Mouse (Mus musculus) lung, postnatal 0 days (tissue): Measurements from ENCODE around the gene Sez6l. TPM values are rescaled to one million over a fixed set of nuclear protein-coding genes. Genes with fewer than 3 reads are reported as not detected.

Experiments
- ATAC-seq: fragments of 200-750 bp; cut with Nextera tagmentation; 2 replicates; pipeline ENCODE4 v1.8.0; 2017; ENCODE audit warnings: moderate library complexity
- DNase-seq: peaks from one replicate; pipeline ENCODE4 v3.0.0-alpha.2; 2016; ENCODE audit warnings: low spot score
- H3K27ac ChIP-seq: fragments of 300-500 bp; sonication (generic); 2 replicates; pipeline ENCODE4 v1.5.1; 2014; ENCODE audit warnings: antibody characterized with exemption, mild to moderate bottlenecking, low read length, mixed read lengths
- H3K27me3 ChIP-seq: fragments of 300-500 bp; sonication (generic); replicated peaks from 2 replicates; pipeline ENCODE4 v1.6.1; 2014; ENCODE audit warnings: low read length, mixed read lengths; ENCODE audit not compliant: insufficient read depth
- H3K36me3 ChIP-seq: fragments of 300-500 bp; sonication (generic); 2 replicates; pipeline ENCODE4 v1.6.1; 2014; ENCODE audit warnings: low read length, mixed read lengths; ENCODE audit not compliant: insufficient read depth
- H3K4me1 ChIP-seq: fragments of 300-500 bp; sonication (generic); 2 replicates; pipeline ENCODE4 v1.6.1; 2014; ENCODE audit warnings: antibody characterized with exemption, low read depth, low read length, mixed read lengths; ENCODE audit not compliant: insufficient read depth
- H3K4me2 ChIP-seq: fragments of 300-500 bp; sonication (generic); replicated peaks from 2 replicates; pipeline ENCODE4 v1.6.1; 2014; ENCODE audit warnings: low read depth, mild to moderate bottlenecking, low read length, moderate library complexity, mixed read lengths
- H3K4me3 ChIP-seq: fragments of 300-500 bp; sonication (generic); 2 replicates; pipeline ENCODE4 v1.5.1; 2014; ENCODE audit warnings: low read depth, low read length
- H3K9ac ChIP-seq: fragments of 300-500 bp; sonication (generic); replicated peaks from 2 replicates; pipeline ENCODE4 v1.6.1; 2014; ENCODE audit warnings: low read depth, mild to moderate bottlenecking
- H3K9me3 ChIP-seq: fragments of 300-500 bp; sonication (generic); 2 replicates; pipeline ENCODE4 v1.6.1; 2016; ENCODE audit warnings: low read length, mixed read lengths
- CTCF ChIP-seq: IDR thresholded peaks from 2 replicates; pipeline ENCODE4 v1.5.1; 2016; ENCODE audit warnings: antibody characterized with exemption, mild to moderate bottlenecking
- EP300 ChIP-seq: IDR thresholded peaks from 2 replicates; pipeline ENCODE4 v1.6.1; 2016; ENCODE audit warnings: antibody characterized with exemption, mild to moderate bottlenecking, control low read depth
- WGBS: fragments of 180-500 bp; shearing (Covaris S2); extraction: QIAGEN DNeasy Blood & Tissue Kit; methylation state at CpG from one replicate; pipeline ENCODE4 v1.1.7; 2014; 5-methylcytosine and 5-hydroxymethylcytosine counted together
- polyA plus RNA-seq: library from polyadenylated mRNA; unstranded; fragments of >200 nt; fragmentation: Nextera tagmentation; extraction: Ambion mirVana; gene quantifications from 2 replicates; pipeline ENCODE4 v1.2.1, GENCODE M21; 2015

Sez6l gene
- polyA plus RNA-seq, 1 experiment from 2014 or later, result 0.11 TPM

- DNase-seq, result no peak
- WGBS, result 70% methylated on average over 16 of the region's 16 CpGs
- no peak for TF ChIP-seq CTCF
- no peak for TF ChIP-seq EP300
- Histone ChIP-seq H3K4me2 (no peak overlapping the region), H3K27me3 (no peaks in the 10 kb centered on the region), H3K36me3 (no peaks in the 10 kb centered on the region), H3K9ac (no peak overlapping the region), H3K9me3 (no peaks in the 10 kb centered on the region), H3K27ac (no peak overlapping the region), H3K4me3 (no peak overlapping the region), H3K4me1 (no peaks in the 10 kb centered on the region)
- ATAC-seq, result no peak
Measured at GRCm38 (mm10) chr5:112560139-112560538, 16.8 kb downstream of the Sez6l start.

- WGBS, result 70% methylated on average over 4 of the region's 4 CpGs
- no peak for TF ChIP-seq CTCF
- no peak for TF ChIP-seq EP300
Measured at GRCm38 (mm10) chr5:112557396-112557795, 19.6 kb downstream of the Sez6l start.

GRCm38 (mm10) chr5:112556640-112557039 lies 20.3 kb downstream of the Sez6l start:
- no peaks in the 10 kb centered on the region for H3K4me1 ChIP-seq
- ATAC-seq (no peak), DNase-seq (no peak)
- WGBS, result 67% methylated on average over 3 of the region's 3 CpGs
- no peaks in the 10 kb centered on the region for H3K9me3 ChIP-seq
- TF ChIP-seq CTCF (no peak), EP300 (no peak)
- H3K27ac ChIP-seq, result no peak overlapping the region
- no peak overlapping the region for H3K9ac ChIP-seq
- H3K27me3 ChIP-seq, result no peaks in the 10 kb centered on the region
- H3K4me3 ChIP-seq, result no peak overlapping the region
- H3K4me2 ChIP-seq, result no peak overlapping the region
- no peaks in the 10 kb centered on the region for H3K36me3 ChIP-seq

More at GRCm38 (mm10) chr5:112557396-112557795, 19.6 kb downstream of the Sez6l start:
- H3K4me2 ChIP-seq, result no peak overlapping the region
- H3K4me1 ChIP-seq, result no peaks in the 10 kb centered on the region
- ATAC-seq (no peak), DNase-seq (no peak)
- no peak overlapping the region for H3K27ac ChIP-seq
- H3K9ac ChIP-seq, result no peak overlapping the region
- H3K36me3 ChIP-seq, result no peaks in the 10 kb centered on the region
- H3K27me3 ChIP-seq, result no peaks in the 10 kb centered on the region
- no peaks in the 10 kb centered on the region for H3K9me3 ChIP-seq
- H3K4me3 ChIP-seq, result no peak overlapping the region

GRCm38 (mm10) chr5:112554508-112554907 lies 22.5 kb downstream of the Sez6l start:
- H3K9me3 ChIP-seq, result no peaks in the 10 kb centered on the region
- no peaks in the 10 kb centered on the region for H3K27me3 ChIP-seq
- WGBS, result 66% methylated on average over 10 of the region's 10 CpGs
- H3K4me1 ChIP-seq, result no peaks in the 10 kb centered on the region
- H3K27ac ChIP-seq, result no peak overlapping the region
- no peak for DNase-seq
- H3K9ac ChIP-seq, result no peak overlapping the region
- no peak overlapping the region for H3K4me3 ChIP-seq
- no peak overlapping the region for H3K4me2 ChIP-seq
- no peaks in the 10 kb centered on the region for H3K36me3 ChIP-seq
- TF ChIP-seq CTCF, result no peak
- TF ChIP-seq EP300, result no peak
- no peak for ATAC-seq

- no peak for DNase-seq
- no peaks in the 10 kb centered on the region for H3K4me1 ChIP-seq
- no peaks in the 10 kb centered on the region for H3K9me3 ChIP-seq
- no peak overlapping the region for H3K4me3 ChIP-seq
- H3K9ac ChIP-seq, result no peak overlapping the region
- no peaks in the 10 kb centered on the region for H3K36me3 ChIP-seq
- TF ChIP-seq CTCF (no peak), EP300 (no peak)
- H3K27me3 ChIP-seq, result no peaks in the 10 kb centered on the region
- ATAC-seq, result no peak
- WGBS, result 79% methylated on average over 15 of the region's 15 CpGs
- no peak overlapping the region for H3K4me2 ChIP-seq
- no peak overlapping the region for H3K27ac ChIP-seq
Measured at GRCm38 (mm10) chr5:112552786-112553185, 24.2 kb downstream of the Sez6l start.

GRCm38 (mm10) chr5:112551975-112552728 lies 24.8 kb downstream of the Sez6l start:
- Histone ChIP-seq H3K4me2 (no peak overlapping the region), H3K27me3 (no peaks in the 10 kb centered on the region), H3K4me3 (no peak overlapping the region), H3K9me3 (no peaks in the 10 kb centered on the region), H3K4me1 (no peaks in the 10 kb centered on the region), H3K9ac (no peak overlapping the region), H3K27ac (no peak overlapping the region), H3K36me3 (no peaks in the 10 kb centered on the region)
- ATAC-seq (no peak), DNase-seq (peak; percentile 16)
- WGBS, result 45% methylated on average over 17 of the region's 17 CpGs
- TF ChIP-seq CTCF (no peak), EP300 (no peak)
